Mouse (Mus musculus): Measurements from ENCODE around the gene Snx18. TPM values are rescaled to one million over a fixed set of nuclear protein-coding genes. Genes with fewer than 3 reads are reported as not detected.

Snx18 gene
- polyA plus RNA-seq, 1 experiment from 2014 or later, result 29.6 TPM

GRCm38 (mm10) chr13:113581436-113581835, 36.9 kb downstream of the Snx18 start:
- no peaks in the 10 kb centered on the region for H3K36me3 ChIP-seq
- H3K4me1 ChIP-seq (replicated peaks), result no peaks in the 10 kb centered on the region
- no peak for ATAC-seq (ENCODE audit: insufficient number of reproducible peaks, low FRiP score)
- no peak overlapping the region for H3K9ac ChIP-seq
- WGBS, result 84% methylated on average over 5 of the region's 5 CpGs
- H3K27ac ChIP-seq (ENCODE audit: poor library complexity, severe bottlenecking), result no peak overlapping the region
- H3K9me3 ChIP-seq (replicated peaks), result no peaks in the 10 kb centered on the region
- H3K4me3 ChIP-seq, result no peak overlapping the region
- H3K4me2 ChIP-seq, result no peak overlapping the region
- no peaks in the 10 kb centered on the region for H3K27me3 ChIP-seq (replicated peaks)

GRCm38 (mm10) chr13:113580400-113580790, 38.0 kb downstream of the Snx18 start:
- Histone ChIP-seq H3K9ac (no peak overlapping the region), H3K9me3 (replicated peaks) (no peaks in the 10 kb centered on the region), H3K4me2 (no peak overlapping the region), H3K27me3 (replicated peaks) (no peaks in the 10 kb centered on the region), H3K36me3 (no peaks in the 10 kb centered on the region), H3K27ac (ENCODE audit: poor library complexity, severe bottlenecking) (no peak overlapping the region), H3K4me1 (replicated peaks) (no peaks in the 10 kb centered on the region), H3K4me3 (no peak overlapping the region)
- ATAC-seq (ENCODE audit: insufficient number of reproducible peaks, low FRiP score), result no peak
- 80% methylated on average over 6 of the region's 6 CpGs for WGBS

- Histone ChIP-seq H3K9me3 (replicated peaks) (no peaks in the 10 kb centered on the region), H3K4me1 (replicated peaks) (no peaks in the 10 kb centered on the region), H3K9ac (no peak overlapping the region), H3K4me3 (no peak overlapping the region), H3K4me2 (no peak overlapping the region), H3K36me3 (no peaks in the 10 kb centered on the region), H3K27me3 (replicated peaks) (no peaks in the 10 kb centered on the region), H3K27ac (ENCODE audit: poor library complexity, severe bottlenecking) (no peak overlapping the region)
- no peak for ATAC-seq (ENCODE audit: insufficient number of reproducible peaks, low FRiP score)
- 52% methylated on average over 7 of the region's 7 CpGs for WGBS
Measured at GRCm38 (mm10) chr13:113579788-113580399, 38.5 kb downstream of the Snx18 start.

- H3K27me3 ChIP-seq (replicated peaks), result no peaks in the 10 kb centered on the region
- no peaks in the 10 kb centered on the region for H3K36me3 ChIP-seq
- no peak for ATAC-seq (ENCODE audit: insufficient number of reproducible peaks, low FRiP score)
- H3K27ac ChIP-seq (ENCODE audit: poor library complexity, severe bottlenecking), result no peak overlapping the region
- no peaks in the 10 kb centered on the region for H3K9me3 ChIP-seq (replicated peaks)
- H3K9ac ChIP-seq, result no peak overlapping the region
- H3K4me1 ChIP-seq (replicated peaks), result no peaks in the 10 kb centered on the region
- WGBS, result 79% methylated on average over 13 of the region's 13 CpGs
- no peak overlapping the region for H3K4me3 ChIP-seq
- no peak overlapping the region for H3K4me2 ChIP-seq
Measured at GRCm38 (mm10) chr13:113574232-113574631, 44.1 kb downstream of the Snx18 start.

- Histone ChIP-seq H3K36me3 (no peaks in the 10 kb centered on the region), H3K27ac (ENCODE audit: poor library complexity, severe bottlenecking) (no peak overlapping the region), H3K4me1 (replicated peaks) (no peaks in the 10 kb centered on the region), H3K9me3 (replicated peaks) (no peaks in the 10 kb centered on the region), H3K27me3 (replicated peaks) (no peaks in the 10 kb centered on the region), H3K4me3 (no peak overlapping the region), H3K4me2 (no peak overlapping the region), H3K9ac (no peak overlapping the region)
- 89% methylated on average over 2 of the region's 2 CpGs for WGBS
- ATAC-seq (ENCODE audit: insufficient number of reproducible peaks, low FRiP score), result no peak
Measured at GRCm38 (mm10) chr13:113573377-113573776, 45.0 kb downstream of the Snx18 start.

- Histone ChIP-seq H3K4me1 (replicated peaks) (no peaks in the 10 kb centered on the region), H3K4me3 (no peak overlapping the region), H3K4me2 (no peak overlapping the region), H3K27me3 (replicated peaks) (no peaks in the 10 kb centered on the region), H3K36me3 (no peaks in the 10 kb centered on the region), H3K9me3 (replicated peaks) (0 out of 2 replicates have a peak, but pooled peaks cover 4% of the 10 kb centered on the region), H3K27ac (ENCODE audit: poor library complexity, severe bottlenecking) (no peak overlapping the region), H3K9ac (no peak overlapping the region)
- 74% methylated on average over 9 of the region's 9 CpGs for WGBS
- no peak for ATAC-seq (ENCODE audit: insufficient number of reproducible peaks, low FRiP score)
Measured at GRCm38 (mm10) chr13:113572046-113572686, 46.2 kb downstream of the Snx18 start.

- Histone ChIP-seq H3K4me2 (no peak overlapping the region), H3K4me1 (replicated peaks) (no peaks in the 10 kb centered on the region), H3K9ac (no peak overlapping the region), H3K9me3 (replicated peaks) (0 out of 2 replicates have a peak, but pooled peaks cover 4% of the 10 kb centered on the region), H3K4me3 (no peak overlapping the region), H3K27ac (ENCODE audit: poor library complexity, severe bottlenecking) (no peak overlapping the region), H3K36me3 (no peaks in the 10 kb centered on the region), H3K27me3 (replicated peaks) (no peaks in the 10 kb centered on the region)
- WGBS, result 28% methylated on average over 2 of the region's 2 CpGs
- ATAC-seq (ENCODE audit: insufficient number of reproducible peaks, low FRiP score), result no peak
Measured at GRCm38 (mm10) chr13:113569526-113569925, 48.8 kb downstream of the Snx18 start.

GRCm38 (mm10) chr13:113566951-113567350, 51.4 kb downstream of the Snx18 start:
- Histone ChIP-seq H3K9ac (no peak overlapping the region), H3K9me3 (replicated peaks) (0 out of 2 replicates have a peak, but pooled peaks cover 4% of the 10 kb centered on the region), H3K4me3 (no peak overlapping the region), H3K36me3 (no peaks in the 10 kb centered on the region), H3K27me3 (replicated peaks) (no peaks in the 10 kb centered on the region), H3K4me2 (no peak overlapping the region), H3K27ac (ENCODE audit: poor library complexity, severe bottlenecking) (no peak overlapping the region), H3K4me1 (replicated peaks) (no peaks in the 10 kb centered on the region)
- no peak for ATAC-seq (ENCODE audit: insufficient number of reproducible peaks, low FRiP score)
- 81% methylated on average over 5 of the region's 5 CpGs for WGBS

- Histone ChIP-seq H3K4me1 (replicated peaks) (no peaks in the 10 kb centered on the region), H3K27me3 (replicated peaks) (no peaks in the 10 kb centered on the region), H3K36me3 (no peaks in the 10 kb centered on the region), H3K4me2 (no peak overlapping the region), H3K9ac (no peak overlapping the region), H3K9me3 (replicated peaks) (peaks cover 5% of the 10 kb centered on the region; the same call in 1 of the 2 replicates), H3K27ac (ENCODE audit: poor library complexity, severe bottlenecking) (no peak overlapping the region), H3K4me3 (no peak overlapping the region)
- 93% methylated on average over 7 of the region's 7 CpGs for WGBS
- no peak for ATAC-seq (ENCODE audit: insufficient number of reproducible peaks, low FRiP score)
Measured at GRCm38 (mm10) chr13:113566411-113566810, 52.0 kb downstream of the Snx18 start.

- H3K4me3 ChIP-seq, result no peak overlapping the region
- no peaks in the 10 kb centered on the region for H3K27me3 ChIP-seq (replicated peaks)
- H3K27ac ChIP-seq (ENCODE audit: poor library complexity, severe bottlenecking), result no peak overlapping the region
- no peaks in the 10 kb centered on the region for H3K4me1 ChIP-seq (replicated peaks)
- WGBS, result 84% methylated on average over 9 of the region's 9 CpGs
- H3K9ac ChIP-seq, result no peak overlapping the region
- no peak for ATAC-seq (ENCODE audit: insufficient number of reproducible peaks, low FRiP score)
- H3K4me2 ChIP-seq, result no peak overlapping the region
- H3K36me3 ChIP-seq, result no peaks in the 10 kb centered on the region
- peaks cover 10% of the 10 kb centered on the region; the same call in 1 of the 2 replicates for H3K9me3 ChIP-seq (replicated peaks)
Measured at GRCm38 (mm10) chr13:113559646-113560045, 58.7 kb downstream of the Snx18 start.

GRCm38 (mm10) chr13:113556538-113556937, 61.8 kb downstream of the Snx18 start:
- Histone ChIP-seq H3K4me3 (no peak overlapping the region), H3K27me3 (replicated peaks) (no peaks in the 10 kb centered on the region), H3K27ac (ENCODE audit: poor library complexity, severe bottlenecking) (no peak overlapping the region), H3K4me1 (replicated peaks) (no peaks in the 10 kb centered on the region), H3K9ac (no peak overlapping the region), H3K36me3 (no peaks in the 10 kb centered on the region), H3K9me3 (replicated peaks) (peaks cover 10% of the 10 kb centered on the region; the same call in 1 of the 2 replicates), H3K4me2 (no peak overlapping the region)
- no peak for ATAC-seq (ENCODE audit: insufficient number of reproducible peaks, low FRiP score)
